Mouse (Mus musculus): Measurements from ENCODE around the gene Pde1a.

GRCm38 (mm10) chr2:80056062-80056461 is 73.2 kb downstream of the Pde1a start:
- TF ChIP-seq CTCF (IDR thresholded peaks at IDR 0.05; ENCODE audit: borderline replicate concordance, insufficient read depth, low read length) (no peak), POLR2A (IDR thresholded peaks at IDR 0.05; ENCODE audit: low read depth, low read length) (no peak)

All from embryonic fibroblast, embryonic 13.5 days (primary cell).